ENCODE assay signal across 14 mouse cellular contexts in genomic region chr10:31076415-31076814, GRCm38 (mm10).
A peak's percentile ranks its signal among the peaks of the same experiment; 100 is the strongest.
DNase-seq lines count a peak whose midpoint lies in the region; ATAC-seq and TF ChIP-seq lines count a peak whose summit lies in the region.
"Had no signal": no experiment of that assay in that cellular context is flagged by ENCODE, and none has a peak within 500 bp of the region (broad histone marks: within the 10 kb centered on the region; RNA-seq: fewer than 3 reads in every experiment).

No protein-coding gene starts in this region.

- H3K27ac ChIP-seq in heart, embryonic 15.5 days, result peak overlapping the region; percentile 58
- no peak overlapping the region for H3K27ac ChIP-seq in lung, embryonic 14.5 days (ENCODE audit: low read depth)
- H3K27ac ChIP-seq in embryonic facial prominence, embryonic 10.5 days (replicated peaks), result no peak overlapping the region; the same call in 1 of the 2 replicates
- 0 out of 2 replicates have a peak overlapping the region, but pooled peaks have one; percentile 36 for H3K27ac ChIP-seq in limb, embryonic 10.5 days
- H3K27ac ChIP-seq: forebrain, embryonic 13.5 days; midbrain, embryonic 13.5 days had no signal

- H3K4me2 ChIP-seq in heart, embryonic 15.5 days, result peak overlapping the region; percentile 48
- peak overlapping the region; percentile 8; the same call in 1 of the 2 replicates for H3K4me2 ChIP-seq in lung, embryonic 14.5 days
- H3K4me2 ChIP-seq: forebrain, embryonic 13.5 days; midbrain, embryonic 13.5 days had no signal

- WGBS in heart, embryonic 15.5 days, result 46% methylated on average over 8 of the region's 8 CpGs
- WGBS in lung, embryonic 14.5 days, result 53% methylated on average over 8 of the region's 8 CpGs
- 64% methylated on average over 8 of the region's 8 CpGs for WGBS in embryonic facial prominence, embryonic 10.5 days
- whole genome bisulfite sequencing in limb, embryonic 10.5 days, result 64% methylated on average over 8 of the region's 8 CpGs

- H3K9ac ChIP-seq in heart, embryonic 15.5 days, result no peak overlapping the region
- no peak overlapping the region for H3K9ac ChIP-seq in lung, embryonic 14.5 days
- H3K9ac ChIP-seq: forebrain, embryonic 13.5 days; midbrain, embryonic 13.5 days had no signal

- DNase-seq in heart, adult 9 months (ENCODE audit: low spot score in 2 of 2), result no peak
- DNase-seq in lung, embryonic 14.5 days, result peak; percentile 1
- DNase-seq in lung, adult 18-20 months, result no peak
- peak; percentile 15 for DNase-seq in embryonic facial prominence, embryonic 10.5 days (ENCODE audit: low spot score)
- DNase-seq in limb, embryonic 10.5 days (ENCODE audit: low spot score), result no peak
- DNase-seq in layer of hippocampus, postnatal 14 days (ENCODE audit: low spot score in 2 of 2), result no peak
- DNase-seq: cerebellum, adult 11-12 months; lung, postnatal 14 days; spleen, adult 18-20 months; thymus, postnatal 36 days had no signal

- H3K27me3 ChIP-seq in heart, embryonic 15.5 days, result no peaks in the 10 kb centered on the region
- no peaks in the 10 kb centered on the region for H3K27me3 ChIP-seq in lung, embryonic 14.5 days (ENCODE audit: insufficient read depth, low read length)
- H3K27me3 ChIP-seq in embryonic facial prominence, embryonic 10.5 days (replicated peaks; ENCODE audit: low read depth, poor library complexity, severe bottlenecking), result no peaks in the 10 kb centered on the region
- H3K27me3 ChIP-seq in limb, embryonic 10.5 days (ENCODE audit: low read depth, poor library complexity, severe bottlenecking), result no peaks in the 10 kb centered on the region
- H3K27me3 ChIP-seq: forebrain, embryonic 13.5 days; midbrain, embryonic 13.5 days had no signal

- H3K4me3 ChIP-seq in heart, embryonic 15.5 days, result peak overlapping the region; percentile 11; the same call in 1 of the 2 replicates
- no peak overlapping the region for H3K4me3 ChIP-seq in lung, embryonic 14.5 days (ENCODE audit: low read depth, low read length)
- no peak overlapping the region for H3K4me3 ChIP-seq in embryonic facial prominence, embryonic 10.5 days
- no peak overlapping the region for H3K4me3 ChIP-seq in limb, embryonic 10.5 days
- H3K4me3 ChIP-seq: forebrain, embryonic 13.5 days; midbrain, embryonic 13.5 days had no signal

- no peak for ATAC-seq in heart, embryonic 15.5 days (replicated peaks; ENCODE audit: insufficient number of reproducible peaks, insufficient read depth, low FRiP score, low read depth)
- ATAC-seq in lung, embryonic 14.5 days (ENCODE audit: insufficient read depth), result peak; percentile 52; the same call in 1 of the 2 replicates
- no peak for ATAC-seq in monocyte, adult 5-6 weeks (replicated peaks; ENCODE audit: insufficient number of reproducible peaks, low FRiP score, low TSS enrichment, poor library complexity, severe bottlenecking)
- ATAC-seq: forebrain, embryonic 13.5 days had no signal

- H3K36me3 ChIP-seq in heart, embryonic 15.5 days, result no peaks in the 10 kb centered on the region
- H3K36me3 ChIP-seq in lung, embryonic 14.5 days (ENCODE audit: insufficient read depth), result no peaks in the 10 kb centered on the region
- H3K36me3 ChIP-seq in embryonic facial prominence, embryonic 10.5 days (replicated peaks), result no peaks in the 10 kb centered on the region
- no peaks in the 10 kb centered on the region for H3K36me3 ChIP-seq in limb, embryonic 10.5 days
- H3K36me3 ChIP-seq: midbrain, embryonic 13.5 days had no signal

- no peak for TF ChIP-seq CTCF in lung, embryonic 14.5 days (IDR thresholded peaks at IDR 0.05; ENCODE audit: low read depth)

- H3K4me1 ChIP-seq in heart, embryonic 15.5 days (replicated peaks), result peaks cover 18% of the 10 kb centered on the region
- no peaks in the 10 kb centered on the region for H3K4me1 ChIP-seq in lung, embryonic 14.5 days (ENCODE audit: insufficient read depth)
- peaks cover 5% of the 10 kb centered on the region; the same call in 1 of the 2 replicates for H3K4me1 ChIP-seq in embryonic facial prominence, embryonic 10.5 days
- peaks cover 13% of the 10 kb centered on the region for H3K4me1 ChIP-seq in limb, embryonic 10.5 days
- H3K4me1 ChIP-seq: forebrain, embryonic 13.5 days; midbrain, embryonic 13.5 days had no signal

- no peaks in the 10 kb centered on the region for H3K9me3 ChIP-seq in heart, embryonic 15.5 days (replicated peaks)
- H3K9me3 ChIP-seq in lung, embryonic 14.5 days (ENCODE audit: low read depth, low read length), result no peaks in the 10 kb centered on the region
- no peaks in the 10 kb centered on the region for H3K9me3 ChIP-seq in embryonic facial prominence, embryonic 10.5 days
- H3K9me3 ChIP-seq in limb, embryonic 10.5 days (replicated peaks), result no peaks in the 10 kb centered on the region
- H3K9me3 ChIP-seq: forebrain, embryonic 13.5 days; midbrain, embryonic 13.5 days had no signal

Comparison
In these comparisons a context has a peak if more than half of its experiments do, and no peak if none do; other contexts are left out.
1. DNase-seq: peak in lung, embryonic 14.5 days (single experiment) and embryonic facial prominence, embryonic 10.5 days (single experiment); none in heart, adult 9 months (0 of 2), lung, adult 18-20 months (0 of 2), limb, embryonic 10.5 days (single experiment) and layer of hippocampus, postnatal 14 days (0 of 2).
2. H3K27ac ChIP-seq: peak in heart, embryonic 15.5 days (single experiment) and limb, embryonic 10.5 days (single experiment); none in lung, embryonic 14.5 days (single experiment) and embryonic facial prominence, embryonic 10.5 days (single experiment).